Mouse (Mus musculus): ENCODE measurements at regions not wholly inside any gene's neighbourhood (a gene's known extent, or its start where the extent isn't known, plus 50 kb on each side); places are given as distances from the start of the nearest gene placed in this dataset.

DNA sequence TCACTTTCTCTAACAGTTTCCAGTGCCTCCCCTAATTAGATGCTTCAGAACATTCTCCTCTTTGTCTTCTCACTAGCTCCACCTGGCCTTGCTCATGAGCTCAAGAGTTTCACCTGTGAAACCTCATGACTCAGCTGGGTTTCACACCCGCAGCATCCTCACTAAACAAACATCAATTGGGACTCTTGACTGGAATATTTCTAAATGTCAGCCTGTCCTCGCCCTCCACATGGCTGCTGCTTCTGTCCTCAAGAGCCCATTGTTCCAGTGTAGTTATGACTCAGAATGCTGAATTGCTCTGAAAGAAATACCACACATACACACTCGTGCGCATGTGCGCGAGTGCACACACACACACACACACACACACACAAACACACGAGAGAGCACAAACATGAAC, 407.2 kb downstream of the Prss52 start:
- WGBS, result 88% methylated on average over 7 of the region's 7 CpGs

DNA sequence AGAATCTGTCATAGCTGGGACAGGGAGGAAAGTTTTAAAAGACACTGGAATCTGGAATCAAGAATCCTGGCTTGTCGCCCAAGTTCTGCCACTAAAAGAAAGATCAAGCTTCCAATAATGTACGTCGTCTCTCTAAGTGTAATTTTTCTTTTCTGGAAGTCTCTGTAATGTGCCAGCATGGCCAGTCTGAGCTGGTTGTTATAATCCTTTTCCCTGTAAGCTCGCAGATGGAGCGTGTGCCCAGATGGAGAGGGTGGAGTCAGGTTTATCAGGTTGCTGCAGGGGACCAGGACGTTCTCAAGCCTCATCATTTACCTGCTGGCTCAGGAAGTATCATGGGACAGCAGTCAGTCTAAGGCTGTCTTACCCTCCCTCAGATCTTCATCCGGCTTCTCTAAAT, 408.6 kb downstream of the Prss52 start:
- TF ChIP-seq POLR2A (IDR thresholded peaks at IDR 0.05; ENCODE audit: control insufficient read depth, extremely low read depth, insufficient read depth, low read length, poor library complexity) (no peak), CTCF (IDR thresholded peaks at IDR 0.05; ENCODE audit: borderline replicate concordance, control insufficient read depth, extremely low read depth, insufficient read depth, low read length, poor library complexity) (no peak)
- no peaks in the 10 kb centered on the region for H3K4me1 ChIP-seq (replicated peaks; ENCODE audit: control insufficient read depth, insufficient read depth, low read length)
- WGBS, result 91% methylated on average over 7 of the region's 7 CpGs

More for the DNA sequence above, 407.2 kb downstream of the Prss52 start:
- no peaks in the 10 kb centered on the region for H3K27me3 ChIP-seq (ENCODE audit: control insufficient read depth, insufficient read depth, low read length)
- TF ChIP-seq CTCF (IDR thresholded peaks at IDR 0.05; ENCODE audit: borderline replicate concordance, control insufficient read depth, extremely low read depth, insufficient read depth, low read length, poor library complexity) (no peak), POLR2A (IDR thresholded peaks at IDR 0.05; ENCODE audit: control insufficient read depth, extremely low read depth, insufficient read depth, low read length, poor library complexity) (no peak)
- no peak overlapping the region for H3K27ac ChIP-seq (ENCODE audit: control insufficient read depth, insufficient read depth, low read length)
- no peak overlapping the region for H3K4me3 ChIP-seq (ENCODE audit: control insufficient read depth, insufficient read depth, low read length)
- no peak for DNase-seq
- no peaks in the 10 kb centered on the region for H3K4me1 ChIP-seq (replicated peaks; ENCODE audit: control insufficient read depth, insufficient read depth, low read length)
- no peaks in the 10 kb centered on the region for H3K36me3 ChIP-seq (ENCODE audit: control insufficient read depth, insufficient read depth, low read length)

DNA sequence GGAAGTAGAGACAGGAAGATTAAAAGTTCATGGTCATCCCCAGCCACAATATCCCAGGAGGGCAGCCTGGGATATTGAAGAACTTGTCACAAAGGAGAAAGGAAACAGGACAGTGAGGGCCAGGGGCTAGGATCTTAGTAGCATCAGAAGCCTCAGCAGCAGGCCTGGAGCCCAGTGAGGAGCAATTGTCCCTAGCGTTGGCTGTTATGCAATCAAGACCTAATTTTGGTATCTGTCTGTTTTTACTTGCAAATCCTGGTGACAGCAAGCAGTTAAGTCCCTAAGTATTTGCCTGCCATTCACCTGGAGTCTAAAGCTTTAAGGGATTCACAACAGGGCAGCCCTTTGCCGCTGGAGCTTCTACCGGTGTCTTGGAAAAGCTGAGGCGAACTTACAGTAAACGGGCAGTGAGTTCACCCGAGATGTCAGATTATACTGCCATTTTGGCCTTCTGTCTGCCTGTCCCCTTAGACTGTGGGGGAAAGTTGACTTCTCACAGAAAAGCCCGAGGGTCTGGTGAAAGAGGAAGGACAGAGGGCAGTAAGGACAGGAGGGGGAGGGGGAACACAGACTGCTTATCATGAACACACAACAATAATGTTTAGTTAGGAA, 413.6 kb downstream of the Prss52 start:
- Histone ChIP-seq H3K27ac (ENCODE audit: control insufficient read depth, insufficient read depth, low read length) (no peak overlapping the region), H3K27me3 (ENCODE audit: control insufficient read depth, insufficient read depth, low read length) (no peaks in the 10 kb centered on the region), H3K4me3 (ENCODE audit: control insufficient read depth, insufficient read depth, low read length) (no peak overlapping the region), H3K36me3 (ENCODE audit: control insufficient read depth, insufficient read depth, low read length) (no peaks in the 10 kb centered on the region), H3K4me1 (replicated peaks; ENCODE audit: control insufficient read depth, insufficient read depth, low read length) (no peaks in the 10 kb centered on the region)
- no peak for DNase-seq
- TF ChIP-seq CTCF (IDR thresholded peaks at IDR 0.05; ENCODE audit: borderline replicate concordance, control insufficient read depth, extremely low read depth, insufficient read depth, low read length, poor library complexity), result no peak
- TF ChIP-seq POLR2A (IDR thresholded peaks at IDR 0.05; ENCODE audit: control insufficient read depth, extremely low read depth, insufficient read depth, low read length, poor library complexity), result no peak
- WGBS, result 68% methylated on average over 7 of the region's 7 CpGs

More for the DNA sequence above, 408.6 kb downstream of the Prss52 start:
- Histone ChIP-seq H3K4me3 (ENCODE audit: control insufficient read depth, insufficient read depth, low read length) (no peak overlapping the region), H3K27me3 (ENCODE audit: control insufficient read depth, insufficient read depth, low read length) (no peaks in the 10 kb centered on the region), H3K27ac (ENCODE audit: control insufficient read depth, insufficient read depth, low read length) (no peak overlapping the region), H3K36me3 (ENCODE audit: control insufficient read depth, insufficient read depth, low read length) (no peaks in the 10 kb centered on the region)
- DNase-seq, result no peak

DNA sequence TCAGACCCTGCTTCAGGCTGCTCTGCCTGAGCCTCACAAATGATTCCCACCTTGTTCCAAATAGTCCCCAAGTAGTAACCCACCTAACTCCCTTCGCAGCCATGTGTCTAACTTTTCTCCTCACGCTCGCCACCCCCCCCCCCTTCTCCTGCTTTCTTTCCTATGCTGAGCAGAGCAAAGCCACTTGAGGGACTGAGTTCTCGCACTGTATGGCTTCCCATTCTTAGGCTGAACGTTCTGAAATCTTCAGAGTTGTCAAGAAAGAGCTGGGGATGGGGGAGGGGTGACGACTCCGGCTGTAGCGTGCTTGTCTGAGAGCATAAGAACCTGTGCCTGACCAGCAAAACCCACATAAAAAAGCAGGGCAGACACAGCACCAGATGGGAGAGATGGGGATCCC, 420.6 kb downstream of the Prss52 start:
- Histone ChIP-seq H3K27ac (ENCODE audit: control insufficient read depth, insufficient read depth, low read length) (no peak overlapping the region), H3K36me3 (ENCODE audit: control insufficient read depth, insufficient read depth, low read length) (no peaks in the 10 kb centered on the region), H3K27me3 (ENCODE audit: control insufficient read depth, insufficient read depth, low read length) (no peaks in the 10 kb centered on the region), H3K4me3 (ENCODE audit: control insufficient read depth, insufficient read depth, low read length) (no peak overlapping the region), H3K4me1 (replicated peaks; ENCODE audit: control insufficient read depth, insufficient read depth, low read length) (no peaks in the 10 kb centered on the region)
- 58% methylated on average over 8 of the region's 8 CpGs for WGBS
- TF ChIP-seq CTCF (IDR thresholded peaks at IDR 0.05; ENCODE audit: borderline replicate concordance, control insufficient read depth, extremely low read depth, insufficient read depth, low read length, poor library complexity), result no peak
- TF ChIP-seq POLR2A (IDR thresholded peaks at IDR 0.05; ENCODE audit: control insufficient read depth, extremely low read depth, insufficient read depth, low read length, poor library complexity), result no peak
- DNase-seq, result no peak

DNA sequence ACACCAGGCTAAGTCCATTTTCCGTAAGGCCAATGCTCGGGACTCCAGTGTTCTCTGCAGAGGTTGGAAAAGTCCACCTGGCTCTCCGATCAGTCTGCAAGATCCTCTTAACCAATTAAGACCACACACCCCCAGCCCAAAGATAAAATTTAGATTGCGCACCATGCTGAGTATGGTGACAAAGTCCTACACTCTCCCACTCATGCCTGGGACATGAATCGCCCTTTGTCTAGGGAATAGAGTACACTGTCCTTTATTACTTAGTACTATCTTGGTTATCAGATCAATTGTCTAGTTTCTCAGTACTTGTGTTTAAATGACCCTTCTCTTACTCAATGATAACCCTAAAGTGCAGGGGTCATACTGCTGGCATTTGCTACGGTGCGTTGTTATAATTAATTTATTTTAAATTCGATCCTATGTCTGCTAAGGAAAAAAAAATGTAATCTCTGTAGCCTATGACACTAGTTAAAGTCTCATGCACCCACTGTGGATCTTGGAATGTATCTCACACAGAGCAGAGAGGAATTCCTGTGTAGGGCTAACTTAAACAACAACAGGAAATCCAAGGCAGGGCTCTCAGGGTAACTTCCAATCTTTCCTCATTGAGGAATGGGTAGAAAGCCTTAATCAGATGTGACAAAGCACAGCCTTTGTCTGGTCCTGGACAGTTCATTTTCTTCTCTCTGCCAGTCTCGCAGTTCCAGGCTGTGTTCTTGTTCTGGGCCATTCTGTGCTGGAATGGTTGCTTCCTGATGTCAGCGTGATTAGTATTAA, 421.4 kb downstream of the Prss52 start:
- no peak overlapping the region for H3K27ac ChIP-seq (ENCODE audit: control insufficient read depth, insufficient read depth, low read length)
- 85% methylated on average over 10 of the region's 10 CpGs for WGBS
- H3K27me3 ChIP-seq (ENCODE audit: control insufficient read depth, insufficient read depth, low read length), result no peaks in the 10 kb centered on the region
- H3K36me3 ChIP-seq (ENCODE audit: control insufficient read depth, insufficient read depth, low read length), result no peaks in the 10 kb centered on the region
- DNase-seq, result no peak
- H3K4me1 ChIP-seq (replicated peaks; ENCODE audit: control insufficient read depth, insufficient read depth, low read length), result no peaks in the 10 kb centered on the region
- H3K4me3 ChIP-seq (ENCODE audit: control insufficient read depth, insufficient read depth, low read length), result no peak overlapping the region
- TF ChIP-seq POLR2A (IDR thresholded peaks at IDR 0.05; ENCODE audit: control insufficient read depth, extremely low read depth, insufficient read depth, low read length, poor library complexity), result no peak
- no peak for TF ChIP-seq CTCF (IDR thresholded peaks at IDR 0.05; ENCODE audit: borderline replicate concordance, control insufficient read depth, extremely low read depth, insufficient read depth, low read length, poor library complexity)

DNA sequence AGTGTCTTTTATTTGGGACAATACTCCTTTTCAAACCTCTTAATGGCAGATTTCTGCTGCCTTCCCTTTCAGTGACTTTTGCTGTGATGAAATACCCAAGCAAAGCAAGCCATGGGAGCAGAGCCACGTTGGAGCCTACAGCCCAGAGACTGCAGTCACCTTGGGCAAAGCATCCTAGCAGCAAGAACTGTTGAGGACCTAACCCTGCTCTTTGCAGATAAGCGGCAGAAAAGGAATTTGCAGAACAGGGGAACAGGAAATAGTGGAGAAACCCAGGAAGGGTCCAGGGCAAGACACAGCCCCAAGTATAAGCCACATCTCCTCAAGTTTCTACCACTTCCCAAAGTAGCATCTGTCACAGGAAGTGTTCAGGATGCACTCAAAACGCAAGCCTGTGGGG, 426.5 kb downstream of the Prss52 start:
- no peak for TF ChIP-seq CTCF (IDR thresholded peaks at IDR 0.05; ENCODE audit: borderline replicate concordance, control insufficient read depth, extremely low read depth, insufficient read depth, low read length, poor library complexity)
- TF ChIP-seq POLR2A (IDR thresholded peaks at IDR 0.05; ENCODE audit: control insufficient read depth, extremely low read depth, insufficient read depth, low read length, poor library complexity), result no peak
- no peaks in the 10 kb centered on the region for H3K27me3 ChIP-seq (ENCODE audit: control insufficient read depth, insufficient read depth, low read length)
- 3% methylated on average over 3 of the region's 3 CpGs for WGBS
- H3K36me3 ChIP-seq (ENCODE audit: control insufficient read depth, insufficient read depth, low read length), result no peaks in the 10 kb centered on the region
- no peak for DNase-seq
- H3K27ac ChIP-seq (ENCODE audit: control insufficient read depth, insufficient read depth, low read length), result no peak overlapping the region
- H3K4me3 ChIP-seq (ENCODE audit: control insufficient read depth, insufficient read depth, low read length), result no peak overlapping the region
- H3K4me1 ChIP-seq (replicated peaks; ENCODE audit: control insufficient read depth, insufficient read depth, low read length), result no peaks in the 10 kb centered on the region
